Mouse (Mus musculus) ES-Bruce4 (cell line): ENCODE measurements around the gene Cntrl. TPM values are rescaled to one million over a fixed set of nuclear protein-coding genes. Genes with fewer than 3 reads are reported as not detected.

ENCODE experiments used
- H3K27ac ChIP-seq: 2 replicates; pipeline ENCODE4 v1.5.1; 2012; ENCODE audit warnings: low read length, inconsistent platforms; ENCODE audit not compliant: insufficient read depth
- H3K27me3 ChIP-seq: 2 replicates; pipeline ENCODE4 v1.6.1; 2012; ENCODE audit warnings: mild to moderate bottlenecking, low read length, inconsistent platforms; ENCODE audit not compliant: control insufficient read depth, poor library complexity, insufficient read depth, severe bottlenecking
- H3K36me3 ChIP-seq: 2 replicates; pipeline ENCODE4 v1.6.1; 2012; ENCODE audit warnings: inconsistent platforms, mild to moderate bottlenecking, low read length, moderate library complexity; ENCODE audit not compliant: control insufficient read depth, poor library complexity, insufficient read depth, severe bottlenecking
- H3K4me1 ChIP-seq: one replicate; pipeline ENCODE4 v1.8.1; 2011; ENCODE audit warnings: low read length; ENCODE audit not compliant: control insufficient read depth, insufficient read depth
- H3K4me3 ChIP-seq: 2 replicates; pipeline ENCODE4 v1.5.1; 2011; ENCODE audit warnings: low read depth, mild to moderate bottlenecking, low read length
- H3K9ac ChIP-seq: 2 replicates; pipeline ENCODE4 v1.6.1; 2012; ENCODE audit warnings: low read depth, mild to moderate bottlenecking, inconsistent platforms; ENCODE audit not compliant: poor library complexity, severe bottlenecking
- H3K9me3 ChIP-seq: replicated peaks from 2 replicates; pipeline ENCODE4 v1.6.1; 2012; ENCODE audit warnings: mild to moderate bottlenecking, low read length, inconsistent platforms; ENCODE audit not compliant: control insufficient read depth, poor library complexity, insufficient read depth, severe bottlenecking
- CTCF ChIP-seq: IDR thresholded peaks from one replicate; pipeline ENCODE4 v1.8.1; 2011; ENCODE audit warnings: low read depth, low read length
- EP300 ChIP-seq: IDR thresholded peaks from 2 replicates; pipeline ENCODE4 v1.6.1; 2011; ENCODE audit warnings: low read depth, low read length; ENCODE audit not compliant: insufficient read depth
- POLR2A ChIP-seq: IDR thresholded peaks from one replicate; pipeline ENCODE4 v1.8.1; 2011; ENCODE audit warnings: low read length; ENCODE audit not compliant: insufficient read depth
- polyA plus RNA-seq: library from polyadenylated mRNA; stranded (reverse); fragments of >200 nt; gene quantifications from 2 replicates; pipeline ENCODE4 v1.2.4, GENCODE M21; 2011; ENCODE audit warnings: low read depth; ENCODE audit not compliant: missing spikeins, insufficient read depth, insufficient read length

The Cntrl gene
- polyA plus RNA-seq, 1 experiment: 48.2 TPM

GRCm38 (mm10) chr2:35107984-35108635 lies 1.2 kb upstream of the Cntrl start:
- Histone ChIP-seq H3K27me3 (no peaks in the 10 kb centered on the region), H3K9me3 (no peaks in the 10 kb centered on the region), H3K4me3 (no peak overlapping the region), H3K27ac (no peak overlapping the region), H3K4me1 (no peaks in the 10 kb centered on the region), H3K36me3 (no peaks in the 10 kb centered on the region), H3K9ac (no peak overlapping the region)
- no peak for TF ChIP-seq CTCF
- TF ChIP-seq EP300: no peak
- TF ChIP-seq POLR2A: no peak

GRCm38 (mm10) chr2:35108712-35109111 lies 580 bp upstream of the Cntrl start:
- H3K36me3 ChIP-seq: no peaks in the 10 kb centered on the region
- no peaks in the 10 kb centered on the region for H3K4me1 ChIP-seq
- H3K27me3 ChIP-seq: no peaks in the 10 kb centered on the region
- H3K9me3 ChIP-seq: no peaks in the 10 kb centered on the region
- peak overlapping the region; percentile 69 for H3K9ac ChIP-seq
- peak overlapping the region; percentile 83 for H3K4me3 ChIP-seq
- TF ChIP-seq EP300 (no peak), CTCF (peak; percentile 47)
- H3K27ac ChIP-seq: peak overlapping the region; percentile 14; the same call in 1 of the 2 replicates

- H3K9me3 ChIP-seq: no peaks in the 10 kb centered on the region
- H3K4me1 ChIP-seq: no peaks in the 10 kb centered on the region
- H3K4me3 ChIP-seq: peak overlapping the region; percentile 83
- H3K36me3 ChIP-seq: no peaks in the 10 kb centered on the region
- TF ChIP-seq CTCF: no peak
- no peak for TF ChIP-seq POLR2A
- no peak for TF ChIP-seq EP300
- H3K27me3 ChIP-seq: no peaks in the 10 kb centered on the region
- peak overlapping the region; percentile 69 for H3K9ac ChIP-seq
- no peak overlapping the region for H3K27ac ChIP-seq
Observed at GRCm38 (mm10) chr2:35109924-35110304, 622 bp downstream of the Cntrl start.

GRCm38 (mm10) chr2:35110521-35110920 lies 1.2 kb downstream of the Cntrl start:
- no peaks in the 10 kb centered on the region for H3K9me3 ChIP-seq
- H3K4me3 ChIP-seq: no peak overlapping the region
- H3K27me3 ChIP-seq: no peaks in the 10 kb centered on the region
- TF ChIP-seq EP300: no peak
- no peak for TF ChIP-seq CTCF
- no peak for TF ChIP-seq POLR2A
- no peaks in the 10 kb centered on the region for H3K4me1 ChIP-seq
- no peak overlapping the region for H3K27ac ChIP-seq
- H3K36me3 ChIP-seq: no peaks in the 10 kb centered on the region
- no peak overlapping the region for H3K9ac ChIP-seq

- Histone ChIP-seq H3K4me1 (no peaks in the 10 kb centered on the region), H3K27ac (no peak overlapping the region), H3K36me3 (peaks cover 5% of the 10 kb centered on the region), H3K9me3 (no peaks in the 10 kb centered on the region), H3K27me3 (no peaks in the 10 kb centered on the region), H3K9ac (no peak overlapping the region), H3K4me3 (no peak overlapping the region)
- TF ChIP-seq POLR2A (no peak), CTCF (peak; percentile 57)
Observed at GRCm38 (mm10) chr2:35124716-35125115, 15.4 kb downstream of the Cntrl start.

DNA sequence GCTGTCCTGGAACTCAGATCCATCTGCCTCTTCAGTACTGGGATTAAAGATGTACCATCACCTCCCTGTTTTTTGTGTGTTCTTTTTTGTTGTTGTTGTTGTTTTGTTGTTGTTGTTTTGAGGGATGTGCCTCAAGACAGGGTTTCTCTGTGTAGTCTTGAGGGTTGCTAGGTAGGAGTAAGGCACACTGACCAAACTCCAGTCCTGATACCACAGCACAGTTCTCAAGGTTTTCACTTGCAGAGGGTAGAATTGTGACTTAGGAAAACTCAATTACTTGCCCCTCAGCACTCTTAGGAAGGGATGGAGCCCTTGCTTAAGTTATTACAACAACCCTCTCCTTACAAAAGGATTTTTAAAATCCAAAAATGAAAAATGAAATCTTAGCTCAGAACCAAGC lies 22.2 kb downstream of the Cntrl start:
- 0 out of 2 replicates have a peak overlapping the region, but pooled peaks have one; percentile 37 for H3K9ac ChIP-seq
- H3K27me3 ChIP-seq: no peaks in the 10 kb centered on the region
- H3K4me1 ChIP-seq: no peaks in the 10 kb centered on the region
- peak overlapping the region; percentile 20; the same call in 1 of the 2 replicates for H3K27ac ChIP-seq
- H3K36me3 ChIP-seq: peaks cover 8% of the 10 kb centered on the region
- TF ChIP-seq CTCF: no peak
- no peak for TF ChIP-seq EP300
- no peak for TF ChIP-seq POLR2A
- no peaks in the 10 kb centered on the region for H3K9me3 ChIP-seq
- H3K4me3 ChIP-seq: no peak overlapping the region
